Mouse (Mus musculus) forebrain, embryonic 11.5 days (tissue): ENCODE measurements around the gene Scrt2. TPM values are rescaled to one million over a fixed set of nuclear protein-coding genes. Genes with fewer than 3 reads are reported as not detected.

Source experiments
- polyA plus RNA-seq: library from polyadenylated mRNA; unstranded; fragments of >200 nt; fragmentation: Nextera tagmentation; extraction: Ambion mirVana; gene quantifications from 2 replicates; pipeline ENCODE4 v1.2.1, GENCODE M21; 2014

Gene Scrt2
- polyA plus RNA-seq, 1 experiment from 2014 or later: 10.0 TPM

Other genes with a start within 250 kb of the Scrt2 start
- 0.15 TPM in 2 replicates for gene Rspo4, start 238.6 kb upstream of the Scrt2 start, polyA plus RNA-seq
- gene Angpt4, start 170.3 kb upstream of the Scrt2 start, polyA plus RNA-seq: not detected in 2 replicates
- gene Fam110a, start 101.3 kb upstream of the Scrt2 start, polyA plus RNA-seq: 85.6 and 88.1 TPM in 2 replicates
- 1.0 and 1.4 TPM in 2 replicates for gene Slc52a3, start 85.0 kb upstream of the Scrt2 start, polyA plus RNA-seq
- 14.3 and 15.0 TPM in 2 replicates for gene Srxn1, start 24.0 kb downstream of the Scrt2 start, polyA plus RNA-seq
- 3.4 and 3.5 TPM in 2 replicates for gene Tcf15, start 62.0 kb downstream of the Scrt2 start, polyA plus RNA-seq
- 72.2 and 73.6 TPM in 2 replicates for gene Csnk2a1, start 145.3 kb downstream of the Scrt2 start, polyA plus RNA-seq
- gene Tbc1d20, start 212.3 kb downstream of the Scrt2 start, polyA plus RNA-seq: 30.6 and 31.7 TPM in 2 replicates